Mouse (Mus musculus) adrenal gland, postnatal 36 days (tissue): ENCODE results near the gene Akap11. TPM values are rescaled to one million over a fixed set of nuclear protein-coding genes. Genes with fewer than 3 reads are reported as not detected.
A peak's percentile ranks its signal among the peaks of the same experiment; 100 is the strongest.
"Not testable (repeated sequence)": the region's sequence is repeated elsewhere in the genome, so short reads cannot be mapped to it uniquely, and the experiment has no call there.

Experiments used
- DNase-seq, 2 experiments: peaks; one replicate each; pipeline ENCODE4 v3.0.0; 2021; ENCODE audit warnings: mixed read lengths in 1 of 2
- long read RNA-seq, 2 experiments: library from polyadenylated mRNA; stranded (forward); transcript quantifications; one replicate each; pipeline ENCODE4 v2.0.0; 2021; ENCODE audit warnings: borderline sequencing depth in 2 of 2
- total RNA-seq, 2 experiments: library from RNA; stranded (reverse); gene quantifications; 2 replicates each; pipeline ENCODE4 v1.2.3; 2021

Gene Akap11
- total RNA-seq, result 10 to 100 TPM; 47.9 to 51.7 TPM
- long read RNA-seq, experiment 1, partial matches to known transcripts, result 0 of 3 reads
- long read RNA-seq, experiment 1, other reads (novel, unspliced or antisense), result 3 of 3 reads
- long read RNA-seq, experiment 2, partial matches to known transcripts, result 0 of 4 reads
- long read RNA-seq, experiment 2, other reads (novel, unspliced or antisense), result 4 of 4 reads

GRCm38 (mm10) chr14:78536281-78537165, at the start of gene Akap11:
Gene Akap11 (minus strand): TSS chr14:78536808.
- DNase-seq, result peak; percentile 96 to 97

DNA sequence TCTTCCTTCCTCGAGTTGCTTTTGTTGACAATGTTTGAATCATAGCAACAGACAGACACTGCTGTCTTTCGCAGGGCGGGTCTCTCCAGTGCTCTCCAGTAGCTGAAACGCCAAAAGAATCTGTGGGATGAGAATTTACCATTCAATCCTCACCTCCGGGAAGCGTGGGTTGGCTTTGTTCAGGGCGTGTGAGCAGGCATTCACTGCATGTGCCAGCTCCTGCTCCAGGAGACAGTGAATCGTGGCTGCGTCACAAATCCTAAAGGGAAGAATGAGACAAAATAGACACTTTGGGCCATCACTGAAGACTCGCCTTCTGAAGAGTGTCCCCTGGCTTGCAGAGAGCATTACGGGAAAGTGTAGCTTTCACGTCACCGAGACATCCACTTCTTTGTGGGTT, 47.6 kb upstream of the Akap11 start:
- no peak for DNase-seq

GRCm38 (mm10) chr14:78583168-78583567, 46.6 kb upstream of the Akap11 start:
- no peak for DNase-seq

DNA sequence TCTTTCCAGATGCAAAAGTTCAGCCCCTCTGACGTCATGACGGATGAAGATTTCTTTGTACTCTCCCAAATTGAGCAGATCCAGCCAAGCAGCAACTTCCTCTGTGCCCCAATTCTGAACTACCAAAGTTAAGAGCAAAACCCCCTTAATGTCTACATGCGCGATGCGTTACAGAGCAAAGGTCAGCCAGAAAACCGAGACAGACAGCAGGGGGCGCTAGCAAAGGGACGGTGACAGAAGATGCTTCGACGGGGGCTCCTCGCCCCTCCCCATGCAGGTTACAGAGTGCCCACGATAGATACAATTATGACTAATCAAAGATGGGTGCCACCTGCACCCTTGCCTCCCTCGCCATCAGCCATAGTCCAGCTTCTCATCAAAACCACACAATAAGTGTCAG, 39.3 kb upstream of the Akap11 start:
- no peak for DNase-seq

GRCm38 (mm10) chr14:78568410-78568809, 31.8 kb upstream of the Akap11 start:
- DNase-seq, result no peak

DNA sequence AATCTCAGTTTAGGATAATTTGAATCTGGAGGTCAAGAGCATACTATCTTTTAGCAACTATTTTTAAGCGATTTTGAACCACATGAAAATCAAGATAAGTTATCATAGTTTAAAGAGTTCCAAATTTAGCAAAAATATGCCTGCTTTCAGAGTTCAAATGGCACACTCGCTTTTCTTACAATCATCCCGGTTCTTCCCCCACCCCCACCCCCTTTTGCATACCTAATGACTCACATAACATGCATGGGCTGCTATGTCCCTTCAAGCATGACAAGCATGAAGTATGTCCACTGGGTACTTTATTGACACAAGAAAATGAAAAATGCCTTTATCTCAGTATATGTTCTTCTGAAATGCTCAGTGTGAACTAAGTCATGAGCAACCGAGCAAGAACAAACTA, 29.8 kb upstream of the Akap11 start:
- no peak for DNase-seq

- DNase-seq, result no peak
Measured at GRCm38 (mm10) chr14:78564292-78564691, 27.7 kb upstream of the Akap11 start.

DNA sequence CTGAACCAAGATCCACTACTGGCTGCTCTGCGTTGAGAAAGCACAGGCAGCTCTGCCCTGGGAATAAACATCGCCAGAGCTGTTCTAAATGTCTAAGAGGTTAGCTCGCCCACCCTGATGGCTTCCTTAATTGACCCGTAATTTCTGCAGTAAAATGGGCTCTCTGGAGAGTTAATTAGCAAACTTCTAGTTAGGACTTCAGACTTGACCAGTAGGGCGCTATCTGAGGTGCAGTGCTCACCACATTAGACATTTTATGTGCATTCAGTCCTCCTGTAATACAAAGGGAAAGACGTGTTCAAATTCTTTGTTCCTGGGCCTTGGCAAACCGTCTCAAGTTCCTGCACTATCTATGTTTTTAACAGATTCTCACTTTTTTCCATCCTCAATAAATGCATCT, 26.6 kb upstream of the Akap11 start:
- DNase-seq, result no peak

GRCm38 (mm10) chr14:78562121-78562520, 25.5 kb upstream of the Akap11 start:
- no peak for DNase-seq

DNA sequence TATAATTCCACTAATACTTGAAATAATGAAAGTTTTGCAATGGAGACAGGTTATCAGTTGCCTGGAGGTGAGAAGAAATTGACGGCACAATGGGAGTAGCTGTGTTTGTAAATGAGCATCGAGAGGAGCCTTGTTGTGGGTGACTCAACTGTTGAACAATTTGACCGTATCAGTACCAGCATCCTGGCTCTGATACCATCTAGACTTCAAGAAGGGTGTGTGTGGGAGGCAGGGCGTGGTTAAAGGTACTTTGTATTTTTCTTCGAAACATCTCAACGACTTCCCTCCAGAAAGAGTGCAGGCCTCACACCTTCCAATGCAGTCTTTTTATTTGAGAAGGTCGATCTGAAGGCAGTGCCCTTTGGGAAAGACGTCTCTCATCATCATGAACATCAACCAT, 22.4 kb upstream of the Akap11 start:
- DNase-seq, result no peak

- not testable (repeated sequence) for DNase-seq
Measured at GRCm38 (mm10) chr14:78554830-78555229, 18.2 kb upstream of the Akap11 start.

- no peak for DNase-seq
Measured at GRCm38 (mm10) chr14:78553661-78554060, 17.1 kb upstream of the Akap11 start.

GRCm38 (mm10) chr14:78548807-78549206, 12.2 kb upstream of the Akap11 start:
- DNase-seq, result no peak

DNA sequence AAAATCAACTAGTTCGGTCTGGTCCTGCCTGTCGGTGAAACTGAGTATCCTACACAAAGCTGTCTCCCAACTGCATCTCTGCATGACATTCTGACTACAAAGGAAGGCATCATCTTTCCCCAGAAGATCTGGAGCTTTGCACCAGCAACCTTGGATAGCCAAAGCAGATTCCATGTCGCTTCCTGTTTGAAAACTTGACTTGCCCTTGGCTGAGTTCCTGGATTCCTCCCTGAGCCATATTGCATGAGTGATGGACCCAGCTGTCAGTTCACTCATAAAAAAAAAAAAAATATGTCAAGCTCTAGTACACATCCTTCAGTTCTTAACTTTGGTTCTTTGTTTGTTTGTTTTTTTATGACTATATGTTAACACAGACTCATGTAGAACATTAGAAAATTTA, 4.7 kb upstream of the Akap11 start:
- DNase-seq, result peak; percentile 19 to 21

DNA sequence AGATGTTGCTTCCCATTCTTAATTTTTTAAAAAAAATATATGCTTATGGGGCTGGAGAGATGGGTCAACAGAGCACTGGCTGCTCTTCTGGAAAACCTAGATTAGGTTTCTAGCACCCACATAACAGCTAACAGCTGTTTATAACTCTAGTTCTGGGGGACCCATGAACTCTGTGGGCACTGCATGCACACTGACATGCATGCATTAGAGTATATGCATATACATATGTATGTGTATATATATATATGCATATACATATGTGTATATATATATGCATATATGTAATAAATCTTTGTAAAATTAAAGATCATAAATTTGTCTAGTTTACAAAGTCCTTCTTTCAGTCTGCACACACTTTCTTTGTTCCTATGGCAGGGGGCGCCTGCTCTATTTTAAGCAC, 3.2 kb upstream of the Akap11 start:
- no peak for DNase-seq

DNA sequence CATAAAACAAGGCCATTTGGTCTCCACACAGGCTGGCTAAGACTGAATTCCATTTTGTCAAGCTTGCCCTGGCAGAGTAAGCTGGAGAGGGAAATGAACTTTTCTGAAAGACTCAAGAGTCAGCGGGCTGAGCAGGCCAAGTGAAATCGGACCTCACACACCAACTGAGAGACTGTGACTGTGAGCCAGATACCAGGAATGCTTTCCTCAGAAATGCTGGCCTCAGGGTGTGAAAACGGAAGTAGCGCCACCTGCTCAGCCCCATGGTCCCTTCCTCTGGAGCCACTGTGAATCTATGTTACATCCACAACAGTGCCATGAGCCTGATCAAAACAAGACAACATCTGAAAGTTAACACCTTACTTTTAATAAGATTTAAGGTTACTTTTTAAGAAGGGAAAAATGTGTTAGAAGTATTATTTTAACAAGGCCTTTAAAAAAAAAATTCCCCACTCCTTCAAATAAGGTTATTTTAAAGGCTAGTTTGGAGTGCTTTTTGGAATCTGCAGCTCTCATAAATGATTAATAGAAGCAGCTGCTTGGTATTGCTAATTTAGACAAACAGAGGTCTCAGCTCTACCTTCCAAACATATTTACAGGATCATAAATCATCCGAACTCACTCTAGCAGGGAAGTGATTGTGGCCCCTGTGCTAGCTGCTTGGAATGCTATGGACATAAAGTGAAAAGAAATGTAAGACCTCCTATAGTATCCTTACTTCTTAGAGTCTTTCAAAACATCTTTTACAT, 2.1 kb upstream of the Akap11 start:
- DNase-seq, result no peak

DNA sequence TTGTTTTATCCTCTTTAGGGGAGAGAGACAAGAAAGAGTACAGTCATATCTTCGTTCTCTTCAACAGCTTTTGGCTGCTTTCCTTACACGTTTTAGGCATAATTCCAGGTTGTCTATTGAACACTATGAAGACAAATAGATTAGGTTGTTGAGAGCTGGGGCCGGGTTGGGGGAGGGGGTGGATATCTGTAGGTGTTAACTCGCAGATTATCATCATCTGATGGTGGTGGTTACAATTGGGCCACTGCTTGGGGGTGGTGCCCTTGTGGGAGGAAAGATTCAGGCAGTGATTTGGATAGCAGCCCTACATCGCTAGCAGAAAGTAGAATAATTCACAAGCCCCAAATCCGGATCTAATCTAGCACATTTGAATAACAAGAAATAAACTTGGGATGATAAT, 943 bp upstream of the Akap11 start:
- peak in 1 of 2 experiments; percentile 13 for DNase-seq

- DNase-seq, result no peak
Measured at GRCm38 (mm10) chr14:78535366-78535765, 1.2 kb downstream of the Akap11 start.

- DNase-seq, result no peak
Measured at GRCm38 (mm10) chr14:78534651-78535050, 2.0 kb downstream of the Akap11 start.

GRCm38 (mm10) chr14:78533701-78534100, 2.9 kb downstream of the Akap11 start:
- no peak for DNase-seq

DNA sequence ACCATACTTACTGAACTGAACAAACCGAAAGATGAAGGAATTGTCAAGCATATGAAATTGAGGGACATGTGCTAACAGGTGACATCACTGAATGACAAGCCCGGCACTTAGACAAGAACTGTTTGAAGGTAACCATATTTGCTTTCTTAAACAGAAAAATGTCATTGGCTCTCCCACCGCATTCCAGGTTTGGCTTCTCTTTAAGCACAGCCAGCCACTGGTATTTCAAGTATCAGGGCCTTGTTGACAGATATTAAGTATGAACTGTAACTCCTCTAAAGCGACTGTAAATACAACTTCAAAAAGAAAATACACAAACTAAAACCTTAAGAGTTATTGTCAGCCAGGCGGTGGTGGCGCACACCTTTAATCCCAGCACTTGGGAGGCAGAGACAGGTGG, 4.3 kb downstream of the Akap11 start:
- no peak for DNase-seq

DNA sequence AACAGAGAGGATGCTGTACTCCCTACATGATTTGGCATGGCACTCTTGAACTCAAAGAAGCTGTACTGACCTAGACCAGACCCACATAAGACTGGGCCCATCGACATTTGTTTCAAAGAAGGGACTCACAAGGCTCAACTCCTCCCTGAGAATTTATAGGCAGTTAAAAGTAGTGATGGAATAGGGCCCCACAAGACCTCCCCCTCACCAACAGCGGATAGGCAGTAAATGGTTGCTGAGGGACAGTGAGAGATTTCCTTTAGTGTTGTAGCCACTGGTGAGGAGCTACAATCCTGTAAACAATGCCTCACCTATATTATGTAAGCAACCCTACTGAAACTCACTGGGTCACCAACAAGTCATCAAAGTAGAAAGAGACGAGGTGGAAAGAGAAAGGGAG, 6.4 kb downstream of the Akap11 start:
- no peak for DNase-seq
